Mouse (Mus musculus) lung, adult 2 months (tissue): ENCODE data around the gene Rarg.

Experiments used
- CTCF ChIP-seq: fragments of 200-500 bp; IDR thresholded peaks from 2 replicates; pipeline ENCODE4 v1.5.1; 2011; ENCODE audit warnings: mild to moderate bottlenecking, low read length, control low read depth; ENCODE audit not compliant: insufficient read depth
- POLR2A ChIP-seq: fragments of 200-500 bp; IDR thresholded peaks from 2 replicates; pipeline ENCODE4 v1.6.1; 2011; ENCODE audit warnings: low read depth, mild to moderate bottlenecking, control low read depth, low read length, borderline replicate concordance; ENCODE audit errors: extremely low read depth

GRCm38 (mm10) chr15:102195373-102195772 lies 61.9 kb downstream of the Rarg start:
- TF ChIP-seq CTCF (no peak), POLR2A (no peak)
